In the genomic region with DNA sequence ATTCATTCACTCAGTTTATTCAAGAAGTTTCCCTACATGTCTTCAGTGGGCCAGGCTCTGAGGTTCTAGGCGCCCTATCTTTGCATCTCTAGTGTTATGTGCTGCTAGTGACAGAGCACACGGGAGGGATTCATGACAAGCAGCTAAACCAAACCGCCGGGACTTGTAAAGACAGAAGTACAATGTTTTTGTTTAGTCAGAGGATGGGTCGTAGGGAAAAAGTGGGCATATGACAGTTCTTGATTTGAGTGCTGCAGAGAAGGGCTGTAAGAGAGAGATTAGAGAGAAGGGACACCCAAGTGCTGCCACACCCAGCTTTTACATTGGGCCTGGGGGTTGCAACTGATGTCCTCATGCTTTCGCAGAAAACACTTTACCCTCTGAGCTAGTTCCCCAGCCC, we compare ENCODE assay signal across 22 mouse cellular contexts. TPM values are rescaled to one million over a fixed set of nuclear protein-coding genes. Genes with fewer than 3 reads are reported as not detected.
DNase-seq lines count a peak whose midpoint lies in the region; ATAC-seq and TF ChIP-seq lines count a peak whose summit lies in the region.
"Had no signal": no experiment of that assay in that cellular context is flagged by ENCODE, and none has a peak within 500 bp of the region (broad histone marks: within the 10 kb centered on the region; RNA-seq: fewer than 3 reads in every experiment).

No protein-coding gene starts in this region.

- peak overlapping the region; percentile 36 for H3K4me2 ChIP-seq in liver, embryonic 15.5 days
- no peak overlapping the region for H3K4me2 ChIP-seq in kidney, embryonic 14.5 days (replicated peaks; ENCODE audit: low read depth, low read length)
- H3K4me2 ChIP-seq: hindbrain, embryonic 12.5 days; limb, embryonic 15.5 days had no signal

- peak; percentile 83 to 90 for TF ChIP-seq EP300 in MEL (IDR thresholded peaks at IDR 0.05; ENCODE audit: low read depth in 1 of 2, low read length in 2 of 2)

- peak overlapping the region; percentile 91 for H3K27ac ChIP-seq in gastrocnemius, adult 2 months
- H3K27ac ChIP-seq in MEL (ENCODE audit: control insufficient read depth, low read depth, low read length): peak overlapping the region; percentile 90
- peak overlapping the region; percentile 39 for H3K27ac ChIP-seq in liver, embryonic 15.5 days (replicated peaks)
- H3K27ac ChIP-seq in kidney, embryonic 14.5 days (ENCODE audit: low read depth, low read length): no peak overlapping the region
- H3K27ac ChIP-seq: hindbrain, embryonic 12.5 days had no signal

- peak overlapping the region; percentile 72 for H3K9ac ChIP-seq in MEL (ENCODE audit: control insufficient read depth, low read depth, low read length, poor library complexity, severe bottlenecking)
- no peak overlapping the region for H3K9ac ChIP-seq in liver, embryonic 15.5 days
- H3K9ac ChIP-seq in kidney, embryonic 14.5 days (ENCODE audit: low read depth, low read length): no peak overlapping the region
- H3K9ac ChIP-seq: hindbrain, embryonic 12.5 days; limb, embryonic 15.5 days had no signal

- 19% methylated on average over 6 of the region's 6 CpGs for WGBS in liver, embryonic 15.5 days (ENCODE audit: insufficient replicate concordance)
- 80% methylated on average over 6 of the region's 6 CpGs for WGBS in kidney, embryonic 14.5 days

- DNase-seq in gastrocnemius, adult 2 months: no peak
- no peak for DNase-seq in gastrocnemius, postnatal 36 days
- peak; percentile 90 for DNase-seq in MEL (ENCODE audit: low read depth, low spot score)
- DNase-seq in retina, postnatal 1 day: no peak
- DNase-seq in frontal cortex, postnatal 14 days (ENCODE audit: low spot score in 2 of 2): no peak
- DNase-seq: adrenal gland, postnatal 10 days; cerebellum, adult 11-12 months; cerebellum, postnatal 14 days; embryo, embryonic 11 days; gastrocnemius, postnatal 10 days; heart, postnatal 14 days; kidney, adult 8-10 months; kidney, postnatal 4 days; lung, postnatal 10 days; thymus, adult 2 months had no signal

- peaks cover 10% of the 10 kb centered on the region for H3K79me2 ChIP-seq in MEL (ENCODE audit: control insufficient read depth, insufficient read depth, low read length, poor library complexity)

- ATAC-seq in liver, embryonic 15.5 days (ENCODE audit: insufficient read depth): peak; percentile 81
- ATAC-seq in kidney, embryonic 14.5 days (ENCODE audit: low FRiP score, low TSS enrichment): no peak
- ATAC-seq: inflammation-experienced regulatory T-cells, adult 6 months had no signal

- intact Hi-C loops in gastrocnemius, adult 2 months (cut with DNase I): loop anchor here (5.0 kb wide), 1 partner anchor 32 kb away; no protein-coding TSS in a partner anchor
- intact Hi-C loops in gastrocnemius, postnatal 36 days (cut with DNase I): no loop called here

- H3K4me1 ChIP-seq in MEL (ENCODE audit: control insufficient read depth in 1 of 2, insufficient read depth in 2 of 2, low read length in 2 of 2): peaks cover 28 to 41% of the 10 kb centered on the region in 2 experiments
- H3K4me1 ChIP-seq in erythroblast, embryonic 14.5 days (ENCODE audit: control insufficient read depth): peaks cover 38% of the 10 kb centered on the region
- H3K4me1 ChIP-seq in liver, embryonic 15.5 days (replicated peaks): peaks cover 37% of the 10 kb centered on the region
- H3K4me1 ChIP-seq in kidney, embryonic 14.5 days (ENCODE audit: control insufficient read depth, insufficient read depth, low read length): 0 out of 2 replicates have a peak, but pooled peaks cover 3% of the 10 kb centered on the region
- H3K4me1 ChIP-seq: hindbrain, embryonic 12.5 days had no signal

- H3K9me3 ChIP-seq in MEL (replicated peaks; ENCODE audit: insufficient read depth, low read length): no peaks in the 10 kb centered on the region
- H3K9me3 ChIP-seq in erythroblast, embryonic 14.5 days (ENCODE audit: control insufficient read depth, low read length): no peaks in the 10 kb centered on the region
- H3K9me3 ChIP-seq in liver, embryonic 15.5 days (replicated peaks): no peaks in the 10 kb centered on the region
- H3K9me3 ChIP-seq in kidney, embryonic 14.5 days (ENCODE audit: control insufficient read depth, low read length): no peaks in the 10 kb centered on the region
- H3K9me3 ChIP-seq: hindbrain, embryonic 12.5 days; limb, embryonic 15.5 days; megakaryocyte, embryonic 14.5 days had no signal

- H3K27me3 ChIP-seq in MEL (ENCODE audit: control insufficient read depth in 1 of 2, insufficient read depth in 2 of 2, low read length in 2 of 2): no peaks in the 10 kb centered on the region
- no peaks in the 10 kb centered on the region for H3K27me3 ChIP-seq in erythroblast, embryonic 14.5 days (ENCODE audit: control insufficient read depth)
- no peaks in the 10 kb centered on the region for H3K27me3 ChIP-seq in liver, embryonic 15.5 days
- no peaks in the 10 kb centered on the region for H3K27me3 ChIP-seq in kidney, embryonic 14.5 days (ENCODE audit: control insufficient read depth, insufficient read depth, low read length)
- H3K27me3 ChIP-seq: hindbrain, embryonic 12.5 days; limb, embryonic 15.5 days; megakaryocyte, embryonic 14.5 days had no signal

- H3K4me3 ChIP-seq in gastrocnemius, adult 2 months: no peak overlapping the region
- peak overlapping the region; percentile 40 to 43; a peak in 3 of 4 replicates for H3K4me3 ChIP-seq in MEL (ENCODE audit: control insufficient read depth in 1 of 2, insufficient read depth in 1 of 2, low read depth in 2 of 2, low read length in 2 of 2)
- H3K4me3 ChIP-seq in erythroblast, embryonic 14.5 days (replicated peaks): peak overlapping the region; percentile 7
- no peak overlapping the region for H3K4me3 ChIP-seq in liver, embryonic 15.5 days (replicated peaks)
- no peak overlapping the region for H3K4me3 ChIP-seq in kidney, embryonic 14.5 days (ENCODE audit: low read length)
- H3K4me3 ChIP-seq: hindbrain, embryonic 12.5 days; limb, embryonic 15.5 days had no signal

- TF ChIP-seq CTCF in gastrocnemius, adult 2 months (IDR thresholded peaks at IDR 0.05): no peak
- no peak for TF ChIP-seq CTCF in MEL (IDR thresholded peaks at IDR 0.05 in 2 of 3, conservative IDR thresholded peaks at IDR 0.05 in 1 of 3; ENCODE audit: control insufficient read depth in 1 of 3, insufficient read depth in 1 of 3, low read depth in 2 of 3, low read length in 3 of 3, poor library complexity in 1 of 3, severe bottlenecking in 1 of 3)

- H3K36me3 ChIP-seq in MEL (ENCODE audit: control insufficient read depth in 1 of 2, insufficient read depth in 2 of 2, low read length in 2 of 2): peaks cover 5 to 50% of the 10 kb centered on the region in 2 experiments
- peaks cover 9% of the 10 kb centered on the region for H3K36me3 ChIP-seq in erythroblast, embryonic 14.5 days (ENCODE audit: control insufficient read depth)
- 0 out of 2 replicates have a peak, but pooled peaks cover 5% of the 10 kb centered on the region for H3K36me3 ChIP-seq in liver, embryonic 15.5 days (replicated peaks)
- H3K36me3 ChIP-seq in kidney, embryonic 14.5 days (ENCODE audit: control insufficient read depth, insufficient read depth, low read length): no peaks in the 10 kb centered on the region; the same call in 1 of the 2 replicates
- H3K36me3 ChIP-seq: hindbrain, embryonic 12.5 days had no signal

- TF ChIP-seq POLR2A in MEL (IDR thresholded peaks at IDR 0.05; ENCODE audit: control insufficient read depth in 1 of 2, insufficient read depth in 1 of 2, low read depth in 1 of 2, low read length in 2 of 2, poor library complexity in 1 of 2): no peak

- TF ChIP-seq RAD21 in MEL (IDR thresholded peaks at IDR 0.05; ENCODE audit: low read depth, low read length): no peak

TF ChIP-seq in MEL, 35 proteins besides CTCF, POLR2A, EP300 and RAD21 (continues in another document):
- TF ChIP-seq ZC3H11A (IDR thresholded peaks at IDR 0.05; ENCODE audit: low read depth, low read length) (no peak), GATA1 (IDR thresholded peaks at IDR 0.05; ENCODE audit: low read depth, low read length) (peak; percentile 79), BHLHE40 (IDR thresholded peaks at IDR 0.05; ENCODE audit: borderline replicate concordance, low read depth, low read length) (peak; percentile 45; the same call in 1 of the 2 replicates), UBTF (IDR thresholded peaks at IDR 0.05; ENCODE audit: borderline replicate concordance, insufficient read depth, low read depth, low read length) (no peak), MAZ (IDR thresholded peaks at IDR 0.05; ENCODE audit: low read depth, low read length) (0 out of 2 replicates have a peak, but pooled peaks have one; percentile 37), MEF2A (IDR thresholded peaks at IDR 0.05; ENCODE audit: extremely low read depth, insufficient replicate concordance, low read depth, low read length, poor library complexity, severe bottlenecking) (no peak), MXI1 (IDR thresholded peaks at IDR 0.05; ENCODE audit: low read depth, low read length) (peak; percentile 80), JUND (IDR thresholded peaks at IDR 0.05; ENCODE audit: low read depth, low read length) (no peak), GABPA (IDR thresholded peaks at IDR 0.05; ENCODE audit: low read depth, low read length) (no peak), ETS1 (IDR thresholded peaks at IDR 0.05; ENCODE audit: low read depth, low read length) (peak; percentile 91), TCF12 (IDR thresholded peaks at IDR 0.05; ENCODE audit: low read depth, low read length) (peak; percentile 92), TBP (IDR thresholded peaks at IDR 0.05; ENCODE audit: low read depth, low read length) (no peak), E2F4 (IDR thresholded peaks at IDR 0.05; ENCODE audit: borderline replicate concordance, low read depth, low read length) (no peak), ELF1 (IDR thresholded peaks at IDR 0.05; ENCODE audit: low read depth, low read length) (0 out of 2 replicates have a peak, but pooled peaks have one; percentile 13), NRF1 (IDR thresholded peaks at IDR 0.05; ENCODE audit: insufficient read depth, low read depth, low read length, poor library complexity, severe bottlenecking) (no peak), TAL1 (IDR thresholded peaks at IDR 0.05; ENCODE audit: low read length) (peak; percentile 93), POLR2AphosphoS5 (IDR thresholded peaks at IDR 0.05; ENCODE audit: borderline replicate concordance, low read depth, low read length) (no peak), POLR2AphosphoS2 (IDR thresholded peaks at IDR 0.05; ENCODE audit: low read length) (no peak), SIN3A (IDR thresholded peaks at IDR 0.05; ENCODE audit: low read length) (peak; percentile 84)

RNA-seq across cellular contexts. Expression of gene Aak1, which starts 35.4 kb away (rescaled TPM):
- total RNA-seq in gastrocnemius, adult 2 months (2021): 10 to 100 TPM; 32.0 to 44.5 TPM
- 10 to 100 TPM; 26.9 to 29.6 TPM for total RNA-seq in gastrocnemius, postnatal 36 days (2021)
- 6.4 and 7.2 TPM in 2 replicates for total RNA-seq in MEL (2012; rRNA removed)
- 100 to 1,000 TPM in 1 of 2 experiments, 10 to 100 TPM in 1; 25.4 to 353 TPM for polyA plus RNA-seq in MEL (2012; ENCODE audit: insufficient read depth in 1 of 2, insufficient read length in 2 of 2, low read depth in 1 of 2, low replicate concordance in 2 of 2, missing spikeins in 1 of 2)
- 0.32 and 0.71 TPM in 2 replicates for polyA plus RNA-seq in erythroblast, embryonic 14.5 days (2012)
- 3.2 TPM in 2 replicates for polyA plus RNA-seq in liver, embryonic 15.5 days (2015; fragmentation: Nextera tagmentation; extraction: Ambion mirVana)
- 11.2 and 18.2 TPM in 2 replicates for polyA plus RNA-seq in kidney, embryonic 14.5 days (2014; fragmentation: Nextera tagmentation; extraction: Ambion mirVana)

Comparison
In these comparisons a context has a peak if more than half of its experiments do, and no peak if none do; other contexts are left out.
1. H3K4me3 ChIP-seq: peak in MEL (2 of 2) and erythroblast, embryonic 14.5 days (single experiment); none in gastrocnemius, adult 2 months (single experiment), liver, embryonic 15.5 days (single experiment) and kidney, embryonic 14.5 days (single experiment).